16 mouse cellular contexts compared by ENCODE assay signal in genomic region chr9:106908715-106909114, GRCm38 (mm10). TPM values are rescaled to one million over a fixed set of nuclear protein-coding genes. Genes with fewer than 3 reads are reported as not detected.
DNase-seq lines count a peak whose midpoint lies in the region; ATAC-seq and TF ChIP-seq lines count a peak whose summit lies in the region.
"Had no signal": no experiment of that assay in that cellular context is flagged by ENCODE, and none has a peak within 500 bp of the region (broad histone marks: within the 10 kb centered on the region; RNA-seq: fewer than 3 reads in every experiment).

No protein-coding gene starts in this region.

- H3K9ac ChIP-seq in embryonic facial prominence, embryonic 11.5 days (replicated peaks; ENCODE audit: low read length), result no peak overlapping the region
- no peak overlapping the region for H3K9ac ChIP-seq in liver, embryonic 15.5 days
- H3K9ac ChIP-seq in liver, embryonic 12.5 days, result no peak overlapping the region
- no peak overlapping the region for H3K9ac ChIP-seq in intestine, postnatal 0 days (ENCODE audit: low read depth, low read length)
- H3K9ac ChIP-seq in stomach, embryonic 16.5 days (ENCODE audit: low read length), result no peak overlapping the region
- H3K9ac ChIP-seq: midbrain, embryonic 12.5 days; neural tube, embryonic 15.5 days had no signal

- H3K27ac ChIP-seq in embryonic facial prominence, embryonic 11.5 days (replicated peaks; ENCODE audit: low read depth, low read length), result no peak overlapping the region
- no peak overlapping the region for H3K27ac ChIP-seq in embryonic facial prominence, embryonic 10.5 days (replicated peaks)
- H3K27ac ChIP-seq in liver, embryonic 15.5 days (replicated peaks), result no peak overlapping the region
- no peak overlapping the region for H3K27ac ChIP-seq in liver, embryonic 12.5 days
- H3K27ac ChIP-seq in intestine, postnatal 0 days (ENCODE audit: low read depth, low read length), result no peak overlapping the region
- no peak overlapping the region for H3K27ac ChIP-seq in stomach, embryonic 16.5 days (ENCODE audit: low read length)
- H3K27ac ChIP-seq in hindbrain, embryonic 10.5 days, result no peak overlapping the region
- H3K27ac ChIP-seq: gastrocnemius, adult 2 months; midbrain, embryonic 12.5 days; neural tube, embryonic 15.5 days had no signal

- no peak overlapping the region for H3K4me3 ChIP-seq in embryonic facial prominence, embryonic 11.5 days (ENCODE audit: low read depth, low read length)
- no peak overlapping the region for H3K4me3 ChIP-seq in embryonic facial prominence, embryonic 10.5 days
- H3K4me3 ChIP-seq in liver, embryonic 15.5 days (replicated peaks), result no peak overlapping the region
- H3K4me3 ChIP-seq in liver, embryonic 12.5 days, result no peak overlapping the region
- no peak overlapping the region for H3K4me3 ChIP-seq in intestine, postnatal 0 days (ENCODE audit: low read depth, low read length)
- H3K4me3 ChIP-seq in stomach, embryonic 16.5 days (replicated peaks; ENCODE audit: low read length), result no peak overlapping the region
- H3K4me3 ChIP-seq in hindbrain, embryonic 10.5 days, result no peak overlapping the region
- H3K4me3 ChIP-seq: erythroblast, embryonic 14.5 days; gastrocnemius, adult 2 months; midbrain, embryonic 12.5 days; neural tube, embryonic 15.5 days had no signal

- no peak for TF ChIP-seq CTCF in intestine, postnatal 0 days (IDR thresholded peaks at IDR 0.05; ENCODE audit: low read depth)

- H3K9me3 ChIP-seq in embryonic facial prominence, embryonic 11.5 days (replicated peaks; ENCODE audit: control insufficient read depth, low read length), result no peaks in the 10 kb centered on the region
- no peaks in the 10 kb centered on the region for H3K9me3 ChIP-seq in embryonic facial prominence, embryonic 10.5 days
- H3K9me3 ChIP-seq in liver, embryonic 15.5 days (replicated peaks), result no peaks in the 10 kb centered on the region
- no peaks in the 10 kb centered on the region for H3K9me3 ChIP-seq in liver, embryonic 12.5 days (replicated peaks)
- H3K9me3 ChIP-seq in intestine, postnatal 0 days (ENCODE audit: control insufficient read depth), result no peaks in the 10 kb centered on the region
- no peaks in the 10 kb centered on the region for H3K9me3 ChIP-seq in stomach, embryonic 16.5 days (replicated peaks; ENCODE audit: control insufficient read depth, low read length)
- no peaks in the 10 kb centered on the region for H3K9me3 ChIP-seq in hindbrain, embryonic 10.5 days
- H3K9me3 ChIP-seq: midbrain, embryonic 12.5 days; neural tube, embryonic 15.5 days had no signal

- no peaks in the 10 kb centered on the region for H3K4me1 ChIP-seq in embryonic facial prominence, embryonic 11.5 days (ENCODE audit: control insufficient read depth, insufficient read depth, low read length)
- H3K4me1 ChIP-seq in embryonic facial prominence, embryonic 10.5 days, result peaks cover 18% of the 10 kb centered on the region
- peaks cover 3% of the 10 kb centered on the region; the same call in 1 of the 2 replicates for H3K4me1 ChIP-seq in liver, embryonic 15.5 days (replicated peaks)
- 0 out of 2 replicates have a peak, but pooled peaks cover 5% of the 10 kb centered on the region for H3K4me1 ChIP-seq in liver, embryonic 12.5 days
- no peaks in the 10 kb centered on the region for H3K4me1 ChIP-seq in intestine, postnatal 0 days (replicated peaks; ENCODE audit: control insufficient read depth, insufficient read depth, low read length)
- no peaks in the 10 kb centered on the region for H3K4me1 ChIP-seq in stomach, embryonic 16.5 days (ENCODE audit: control insufficient read depth, insufficient read depth, low read length)
- H3K4me1 ChIP-seq in hindbrain, embryonic 10.5 days (replicated peaks), result no peaks in the 10 kb centered on the region
- H3K4me1 ChIP-seq: midbrain, embryonic 12.5 days; neural tube, embryonic 15.5 days had no signal

- H3K4me2 ChIP-seq in embryonic facial prominence, embryonic 11.5 days (ENCODE audit: low read depth, low read length), result no peak overlapping the region
- H3K4me2 ChIP-seq in liver, embryonic 15.5 days, result no peak overlapping the region
- H3K4me2 ChIP-seq in liver, embryonic 12.5 days, result no peak overlapping the region
- H3K4me2 ChIP-seq in intestine, postnatal 0 days (replicated peaks; ENCODE audit: low read depth), result no peak overlapping the region; the same call in 1 of the 2 replicates
- no peak overlapping the region for H3K4me2 ChIP-seq in stomach, embryonic 16.5 days (ENCODE audit: low read depth, low read length)
- H3K4me2 ChIP-seq: midbrain, embryonic 12.5 days; neural tube, embryonic 15.5 days had no signal

- DNase-seq in embryonic facial prominence, embryonic 11.5 days (ENCODE audit: low spot score), result peak; percentile 30
- DNase-seq in embryonic facial prominence, embryonic 10.5 days (ENCODE audit: low spot score), result no peak
- DNase-seq in thymus, postnatal 0 days (ENCODE audit: low spot score), result no peak
- no peak for DNase-seq in hindbrain, embryonic 10.5 days (ENCODE audit: low spot score)
- DNase-seq: adrenal gland, postnatal 14 days; cerebellum, adult 9-10 months; gastrocnemius, adult 2 months; heart, postnatal 14 days; thymus, postnatal 14 days had no signal

- no peak for ATAC-seq in embryonic facial prominence, embryonic 11.5 days (replicated peaks; ENCODE audit: insufficient number of reproducible peaks, low FRiP score, low TSS enrichment, low read depth)
- ATAC-seq in liver, embryonic 15.5 days (ENCODE audit: insufficient read depth), result 0 out of 2 replicates have a peak, but pooled peaks have one; percentile 22
- no peak; the same call in 1 of the 2 replicates for ATAC-seq in liver, embryonic 12.5 days
- ATAC-seq in intestine, postnatal 0 days, result peak; percentile 85
- peak; percentile 75; the same call in 1 of the 2 replicates for ATAC-seq in stomach, embryonic 16.5 days (ENCODE audit: insufficient read depth, low FRiP score)

- 48% methylated on average over 5 of the region's 5 CpGs for WGBS in embryonic facial prominence, embryonic 11.5 days
- WGBS in embryonic facial prominence, embryonic 10.5 days, result 55% methylated on average over 5 of the region's 5 CpGs
- WGBS in liver, embryonic 15.5 days (ENCODE audit: insufficient replicate concordance), result 12% methylated on average over 5 of the region's 5 CpGs
- WGBS in liver, embryonic 12.5 days (ENCODE audit: insufficient replicate concordance), result 45% methylated on average over 5 of the region's 5 CpGs
- WGBS in intestine, postnatal 0 days, result 18% methylated on average over 5 of the region's 5 CpGs
- 32% methylated on average over 5 of the region's 5 CpGs for WGBS in stomach, embryonic 16.5 days
- WGBS in hindbrain, embryonic 10.5 days, result 61% methylated on average over 5 of the region's 5 CpGs

- H3K36me3 ChIP-seq in embryonic facial prominence, embryonic 11.5 days (replicated peaks; ENCODE audit: control insufficient read depth, insufficient read depth, low read depth, low read length), result no peaks in the 10 kb centered on the region
- no peaks in the 10 kb centered on the region for H3K36me3 ChIP-seq in embryonic facial prominence, embryonic 10.5 days (replicated peaks)
- H3K36me3 ChIP-seq in liver, embryonic 15.5 days (replicated peaks), result no peaks in the 10 kb centered on the region
- H3K36me3 ChIP-seq in liver, embryonic 12.5 days, result no peaks in the 10 kb centered on the region
- H3K36me3 ChIP-seq in intestine, postnatal 0 days (ENCODE audit: control insufficient read depth, insufficient read depth), result no peaks in the 10 kb centered on the region
- H3K36me3 ChIP-seq in stomach, embryonic 16.5 days (ENCODE audit: control insufficient read depth, insufficient read depth, low read length), result no peaks in the 10 kb centered on the region
- H3K36me3 ChIP-seq in hindbrain, embryonic 10.5 days, result no peaks in the 10 kb centered on the region; the same call in 1 of the 2 replicates

- H3K27me3 ChIP-seq in embryonic facial prominence, embryonic 11.5 days (ENCODE audit: control insufficient read depth, insufficient read depth, low read length), result no peaks in the 10 kb centered on the region
- no peaks in the 10 kb centered on the region for H3K27me3 ChIP-seq in embryonic facial prominence, embryonic 10.5 days (replicated peaks; ENCODE audit: low read depth, poor library complexity, severe bottlenecking)
- no peaks in the 10 kb centered on the region for H3K27me3 ChIP-seq in liver, embryonic 15.5 days
- no peaks in the 10 kb centered on the region for H3K27me3 ChIP-seq in liver, embryonic 12.5 days (replicated peaks)
- H3K27me3 ChIP-seq in intestine, postnatal 0 days (replicated peaks; ENCODE audit: control insufficient read depth, insufficient read depth, low read length), result no peaks in the 10 kb centered on the region
- no peaks in the 10 kb centered on the region for H3K27me3 ChIP-seq in stomach, embryonic 16.5 days (ENCODE audit: control insufficient read depth, insufficient read depth, low read length)
- H3K27me3 ChIP-seq in hindbrain, embryonic 10.5 days (ENCODE audit: insufficient read depth, poor library complexity, severe bottlenecking), result no peaks in the 10 kb centered on the region
- H3K27me3 ChIP-seq: midbrain, embryonic 12.5 days; neural tube, embryonic 15.5 days had no signal

RNA-seq across cellular contexts. Expression of gene Manf, which starts 16.9 kb away (rescaled TPM):
- 304 and 321 TPM in 2 replicates for polyA plus RNA-seq in embryonic facial prominence, embryonic 11.5 days (2014; fragmentation: Nextera tagmentation; extraction: Ambion mirVana)
- 254 and 277 TPM in 2 replicates for polyA plus RNA-seq in embryonic facial prominence, embryonic 10.5 days (2016; fragmentation: Nextera tagmentation; extraction: Ambion mirVana)
- 135 and 152 TPM in 2 replicates for polyA plus RNA-seq in liver, embryonic 15.5 days (2015; fragmentation: Nextera tagmentation; extraction: Ambion mirVana)
- polyA plus RNA-seq in liver, embryonic 12.5 days (2016; fragmentation: Nextera tagmentation; extraction: Ambion mirVana), result 232 and 233 TPM in 2 replicates
- polyA plus RNA-seq in intestine, postnatal 0 days (2015; fragmentation: Nextera tagmentation; extraction: Ambion mirVana), result 211 and 214 TPM in 2 replicates
- 339 and 351 TPM in 2 replicates for polyA plus RNA-seq in stomach, embryonic 16.5 days (2015; fragmentation: Nextera tagmentation; extraction: Ambion mirVana)
- polyA plus RNA-seq in thymus, postnatal 0 days (2015; fragmentation: Nextera tagmentation; extraction: Ambion mirVana), result 221 and 276 TPM in 2 replicates
- polyA plus RNA-seq in hindbrain, embryonic 10.5 days (2016; fragmentation: Nextera tagmentation; extraction: Ambion mirVana), result 253 and 276 TPM in 2 replicates

RNA-seq across cellular contexts. Expression of gene Rbm15b, which starts 21.5 kb away (rescaled TPM):
- 23.2 and 27.3 TPM in 2 replicates for polyA plus RNA-seq in embryonic facial prominence, embryonic 11.5 days (2014; fragmentation: Nextera tagmentation; extraction: Ambion mirVana)
- polyA plus RNA-seq in embryonic facial prominence, embryonic 10.5 days (2016; fragmentation: Nextera tagmentation; extraction: Ambion mirVana), result 17.2 and 17.6 TPM in 2 replicates
- 2.6 and 3.1 TPM in 2 replicates for polyA plus RNA-seq in liver, embryonic 15.5 days (2015; fragmentation: Nextera tagmentation; extraction: Ambion mirVana)
- polyA plus RNA-seq in liver, embryonic 12.5 days (2016; fragmentation: Nextera tagmentation; extraction: Ambion mirVana), result 8.8 and 11.3 TPM in 2 replicates
- 3.7 and 3.8 TPM in 2 replicates for polyA plus RNA-seq in intestine, postnatal 0 days (2015; fragmentation: Nextera tagmentation; extraction: Ambion mirVana)
- 5.1 and 5.2 TPM in 2 replicates for polyA plus RNA-seq in stomach, embryonic 16.5 days (2015; fragmentation: Nextera tagmentation; extraction: Ambion mirVana)
- 8.9 and 10.0 TPM in 2 replicates for polyA plus RNA-seq in thymus, postnatal 0 days (2015; fragmentation: Nextera tagmentation; extraction: Ambion mirVana)
- polyA plus RNA-seq in hindbrain, embryonic 10.5 days (2016; fragmentation: Nextera tagmentation; extraction: Ambion mirVana), result 17.1 and 23.8 TPM in 2 replicates

Comparison
In these comparisons a context has a peak if more than half of its experiments do, and no peak if none do; other contexts are left out.
1. ATAC-seq: peak in liver, embryonic 15.5 days (single experiment), intestine, postnatal 0 days (single experiment) and stomach, embryonic 16.5 days (single experiment); none in embryonic facial prominence, embryonic 11.5 days (single experiment) and liver, embryonic 12.5 days (single experiment).